ENCODE assay signal across 24 mouse cellular contexts in the genomic region with DNA sequence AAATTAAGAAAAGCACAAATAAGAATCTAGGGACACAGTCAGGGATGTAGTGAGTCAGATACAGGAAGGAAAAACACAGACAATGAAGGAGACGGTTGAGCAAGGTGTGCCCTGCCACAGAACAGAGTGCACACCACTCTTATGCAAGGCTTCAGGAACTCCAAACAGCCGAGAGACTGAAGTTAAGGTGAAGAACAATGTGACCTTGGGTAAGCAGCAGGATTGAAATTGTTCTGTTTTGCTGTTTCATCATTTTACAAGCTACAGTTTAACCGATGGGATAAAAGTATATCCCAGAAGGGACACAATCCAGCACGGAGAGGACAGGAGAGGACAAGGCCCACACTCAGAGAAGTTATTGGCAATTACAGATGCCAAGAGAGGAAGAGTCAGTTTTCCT. TPM values are rescaled to one million over a fixed set of nuclear protein-coding genes. Genes with fewer than 3 reads are reported as not detected.
DNase-seq lines count a peak whose midpoint lies in the region; ATAC-seq lines count a peak whose summit lies in the region.
"Had no signal": no experiment of that assay in that cellular context is flagged by ENCODE, and none has a peak within 500 bp of the region (broad histone marks: within the 10 kb centered on the region; RNA-seq: fewer than 3 reads in every experiment).

No protein-coding gene starts in this region.

- no peak overlapping the region for H3K4me2 ChIP-seq in liver, embryonic 16.5 days (ENCODE audit: low read depth, low read length)
- H3K4me2 ChIP-seq: embryonic facial prominence, embryonic 12.5 days; forebrain, embryonic 12.5 days had no signal

- DNase-seq in kidney, adult 9 months = peak; percentile 64
- no peak for DNase-seq in kidney, postnatal 25 days
- no peak for DNase-seq in liver
- peak; percentile 87 for DNase-seq in fat pad, adult 2 months (ENCODE audit: extremely low read depth, low read depth, low spot score)
- DNase-seq: adrenal gland, adult 2 months; adrenal gland, postnatal 25 days; cerebellum, adult 11 months; cerebellum, adult 18-20 months; cerebellum, adult 8-10 months; cerebellum, adult 9-11 months; cerebellum, postnatal 36 days had no signal

- H3K27me3 ChIP-seq in liver, embryonic 16.5 days (ENCODE audit: control insufficient read depth, insufficient read depth, low read depth, low read length) = no peaks in the 10 kb centered on the region
- H3K27me3 ChIP-seq: embryonic facial prominence, embryonic 12.5 days; forebrain, embryonic 12.5 days had no signal

- H3K4me1 ChIP-seq in liver, embryonic 16.5 days (ENCODE audit: control insufficient read depth, low read depth, low read length) = peaks cover 4% of the 10 kb centered on the region; the same call in 1 of the 2 replicates
- H3K4me1 ChIP-seq: embryonic facial prominence, embryonic 12.5 days had no signal

- ATAC-seq in liver, embryonic 16.5 days (ENCODE audit: low read depth) = no peak
- ATAC-seq in megakaryocyte, adult 5-6 weeks (ENCODE audit: poor library complexity, severe bottlenecking) = 0 out of 2 replicates have a peak, but pooled peaks have one; percentile 52
- ATAC-seq in granulocyte monocyte progenitor cell, adult 5-6 weeks (replicated peaks; ENCODE audit: poor library complexity, severe bottlenecking) = no peak
- ATAC-seq: forebrain, embryonic 14.5 days; forebrain, embryonic 16.5 days had no signal

- no peaks in the 10 kb centered on the region for H3K36me3 ChIP-seq in liver, embryonic 16.5 days (ENCODE audit: control insufficient read depth, insufficient read depth)
- H3K36me3 ChIP-seq: embryonic facial prominence, embryonic 10.5 days; embryonic facial prominence, embryonic 12.5 days; forebrain, embryonic 10.5 days; forebrain, embryonic 12.5 days had no signal

- H3K27ac ChIP-seq in liver, embryonic 16.5 days (ENCODE audit: low read length) = peak overlapping the region; percentile 26
- H3K27ac ChIP-seq: embryonic facial prominence, embryonic 10.5 days; embryonic facial prominence, embryonic 12.5 days; forebrain, embryonic 10.5 days; forebrain, embryonic 12.5 days had no signal

- H3K9ac ChIP-seq in liver, embryonic 16.5 days (ENCODE audit: low read depth, low read length) = no peak overlapping the region
- H3K9ac ChIP-seq: embryonic facial prominence, embryonic 12.5 days; forebrain, embryonic 12.5 days had no signal

- 56% methylated on average over 4 of the region's 4 CpGs for WGBS in liver, embryonic 16.5 days (ENCODE audit: insufficient replicate concordance)

- no peaks in the 10 kb centered on the region for H3K9me3 ChIP-seq in liver, embryonic 16.5 days (replicated peaks; ENCODE audit: control insufficient read depth, low read length)
- H3K9me3 ChIP-seq: embryonic facial prominence, embryonic 10.5 days; embryonic facial prominence, embryonic 12.5 days; forebrain, embryonic 10.5 days; forebrain, embryonic 12.5 days had no signal

- no peak overlapping the region for H3K4me3 ChIP-seq in liver, embryonic 16.5 days (ENCODE audit: low read depth, low read length)
- H3K4me3 ChIP-seq: embryonic facial prominence, embryonic 10.5 days; embryonic facial prominence, embryonic 12.5 days; forebrain, embryonic 10.5 days; forebrain, embryonic 12.5 days had no signal

RNA-seq across cellular contexts. Expression of a gene that starts 26.5 kb away (rescaled TPM):
- polyA plus RNA-seq in liver, embryonic 16.5 days (2015; fragmentation: Nextera tagmentation; extraction: Ambion mirVana) = 90.2 and 94.8 TPM in 2 replicates
- total RNA-seq in megakaryocyte, adult 5-6 weeks (2015) = 0.84 TPM in 1 of 2 replicates, not detected in the other
- not detected in 2 replicates for total RNA-seq in megakaryocyte, adult 5-6 weeks (2017)
- total RNA-seq in granulocyte monocyte progenitor cell, adult 5-6 weeks (2014; fragmentation: Nextera tagmentation) = not detected in 2 replicates
- not detected in 2 replicates for total RNA-seq in granulocyte monocyte progenitor cell, adult 5-6 weeks (2017)
- total RNA-seq: adrenal gland, postnatal 25 days; common myeloid progenitor, adult 5-6 weeks; MEL had no signal
- polyA plus RNA-seq: brain, embryonic 14.5 days; C2C12; embryonic facial prominence, embryonic 10.5 days; embryonic facial prominence, embryonic 12.5 days; forebrain, embryonic 10.5 days; forebrain, embryonic 12.5 days; forebrain, embryonic 14.5 days; forebrain, embryonic 16.5 days had no signal

RNA-seq across cellular contexts. Expression of a gene that starts 54.7 kb away (rescaled TPM):
- polyA plus RNA-seq in liver, embryonic 16.5 days (2015; fragmentation: Nextera tagmentation; extraction: Ambion mirVana) = 3.5 and 3.6 TPM in 2 replicates
- 2.3 and 3.1 TPM in 2 replicates for total RNA-seq in megakaryocyte, adult 5-6 weeks (2015)
- total RNA-seq in megakaryocyte, adult 5-6 weeks (2017) = 3.3 and 4.1 TPM in 2 replicates
- total RNA-seq in granulocyte monocyte progenitor cell, adult 5-6 weeks (2014; fragmentation: Nextera tagmentation) = 1.9 and 3.8 TPM in 2 replicates
- total RNA-seq in granulocyte monocyte progenitor cell, adult 5-6 weeks (2017) = 6.0 and 9.6 TPM in 2 replicates
- total RNA-seq: MEL had no signal
- polyA plus RNA-seq: C2C12 had no signal

Comparison
In these comparisons a context has a peak if more than half of its experiments do, and no peak if none do; other contexts are left out.
1. DNase-seq: peak in kidney, adult 9 months (single experiment) and fat pad, adult 2 months (single experiment); none in kidney, postnatal 25 days (0 of 2) and liver (single experiment).